Comparison of ENCODE assay signal across 14 mouse cellular contexts in genomic region chr16:27906036-27906435, GRCm38 (mm10).
DNase-seq lines count a peak whose midpoint lies in the region.
"Had no signal": no experiment of that assay in that cellular context is flagged by ENCODE, and none has a peak within 500 bp of the region (broad histone marks: within the 10 kb centered on the region; RNA-seq: fewer than 3 reads in every experiment).

No protein-coding gene starts in this region.

- DNase-seq in ES-CJ7 (ENCODE audit: low read depth, low spot score) (peak; percentile 79), R1 (ENCODE audit: low read depth, low spot score) (peak; percentile 93), adipocyte (ENCODE audit: low spot score) (no peak)
- DNase-seq in cerebellum, adult 9-10 months = no peak
- DNase-seq in right cerebral cortex, postnatal 10 days (ENCODE audit: low spot score in 2 of 2) = no peak
- DNase-seq: adrenal gland, adult 2 months; adrenal gland, postnatal 10 days; adrenal gland, postnatal 25 days; cerebellum, adult 11 months; cerebellum, adult 18-20 months; cerebellum, adult 8-10 months; cerebellum, postnatal 10 days; cerebellum, postnatal 25 days; forebrain, postnatal 0 days had no signal

Comparison
In these comparisons a context has a peak if more than half of its experiments do, and no peak if none do; other contexts are left out.
1. DNase-seq: peak in ES-CJ7 (single experiment) and R1 (single experiment); none in cerebellum, adult 9-10 months (single experiment), adipocyte (single experiment) and right cerebral cortex, postnatal 10 days (0 of 2).